Mouse (Mus musculus): ENCODE data around the gene Cd2ap.
A peak's percentile ranks its signal among the peaks of the same experiment; 100 is the strongest.

DNA sequence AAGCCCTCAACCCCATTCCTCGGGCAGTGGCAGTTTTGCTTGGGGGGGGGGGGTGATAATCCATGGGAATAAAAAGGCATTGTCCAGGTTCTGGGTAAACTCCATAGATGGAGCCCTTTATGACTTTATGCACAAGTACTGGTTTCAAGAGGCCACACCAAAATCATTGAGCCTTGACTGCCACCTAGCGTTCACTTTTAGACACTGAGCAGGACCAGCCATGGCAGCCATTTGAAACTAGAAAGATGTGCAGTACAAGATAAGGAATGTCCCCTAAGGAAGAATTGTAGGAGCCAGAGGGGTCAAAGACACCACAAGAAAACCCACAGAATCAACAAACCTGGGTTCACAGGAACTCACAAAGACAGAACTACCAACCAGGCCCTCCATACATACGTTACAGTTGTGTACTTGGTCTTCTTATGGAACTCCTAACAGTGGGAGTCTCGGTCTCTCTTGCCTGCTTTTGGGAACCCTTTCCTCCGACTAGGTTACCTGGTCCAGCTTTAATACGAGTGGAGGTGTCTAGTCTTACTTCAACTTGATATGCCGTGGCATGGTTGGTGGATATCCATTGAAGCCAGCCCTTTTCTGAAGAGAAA is 94.2 kb downstream of the Cd2ap start:
- TF ChIP-seq ZC3H11A (IDR thresholded peaks at IDR 0.05; ENCODE audit: low read depth, low read length) = no peak
- TF ChIP-seq JUN (IDR thresholded peaks at IDR 0.05; ENCODE audit: insufficient read depth, low read depth, low read length) = no peak
- TF ChIP-seq CTCF (conservative IDR thresholded peaks at IDR 0.05 in 1 of 2, IDR thresholded peaks at IDR 0.05 in 1 of 2; ENCODE audit: low read depth in 2 of 2, low read length in 2 of 2) = peak; percentile 46 to 87; a peak in 3 of 4 replicates
- no peak for TF ChIP-seq HCFC1 (IDR thresholded peaks at IDR 0.05; ENCODE audit: low read depth, low read length)
